Mouse (Mus musculus) adrenal gland, postnatal 10 days (tissue): ENCODE results near the gene H2afy2. TPM values are rescaled to one million over a fixed set of nuclear protein-coding genes. Genes with fewer than 3 reads are reported as not detected.

ENCODE experiments used
- microRNA-seq: library from miRNA; unstranded; fragments of <30 nt; microRNA quantifications from one replicate; pipeline ENCODE4 v1.2.0, GENCODE M21; 2021
- total RNA-seq, 2 experiments: library from RNA; stranded (reverse); gene quantifications; 2 replicates each; pipeline ENCODE4 v1.2.3; 2021

Gene H2afy2
- total RNA-seq, 2 experiments from 2014 or later, result 13.4 to 16.9 TPM

Small RNAs within 50 kb of the gene (microRNA-seq; reads per million reads assigned to microRNA genes)
- not detected for gene Mir5108

Other genes with a start within 250 kb of the H2afy2 start
- gene Npffr1, start 188.7 kb downstream of the H2afy2 start, total RNA-seq, result under 1 TPM; 0.24 to 0.33 TPM
- 100 to 1,000 TPM; 110 to 122 TPM for gene Ppa1, start 135.6 kb downstream of the H2afy2 start, total RNA-seq
- gene Sar1a, start 103.8 kb downstream of the H2afy2 start, total RNA-seq, result 100 to 1,000 TPM; 161 to 179 TPM
- gene Tysnd1, start 88.6 kb downstream of the H2afy2 start, total RNA-seq, result 10 to 100 TPM; 84.3 to 87.3 TPM
- gene Aifm2, start 68.9 kb downstream of the H2afy2 start, total RNA-seq, result 100 to 1,000 TPM; 292 TPM
- 10 to 100 TPM in 1 of 2 experiments, 1 to 10 TPM in 1; 8.4 to 11.1 TPM for gene Col13a1, start 195.0 kb upstream of the H2afy2 start, total RNA-seq